Mouse (Mus musculus): ENCODE data around the gene Cdkl5.

The Cdkl5 gene

DNA sequence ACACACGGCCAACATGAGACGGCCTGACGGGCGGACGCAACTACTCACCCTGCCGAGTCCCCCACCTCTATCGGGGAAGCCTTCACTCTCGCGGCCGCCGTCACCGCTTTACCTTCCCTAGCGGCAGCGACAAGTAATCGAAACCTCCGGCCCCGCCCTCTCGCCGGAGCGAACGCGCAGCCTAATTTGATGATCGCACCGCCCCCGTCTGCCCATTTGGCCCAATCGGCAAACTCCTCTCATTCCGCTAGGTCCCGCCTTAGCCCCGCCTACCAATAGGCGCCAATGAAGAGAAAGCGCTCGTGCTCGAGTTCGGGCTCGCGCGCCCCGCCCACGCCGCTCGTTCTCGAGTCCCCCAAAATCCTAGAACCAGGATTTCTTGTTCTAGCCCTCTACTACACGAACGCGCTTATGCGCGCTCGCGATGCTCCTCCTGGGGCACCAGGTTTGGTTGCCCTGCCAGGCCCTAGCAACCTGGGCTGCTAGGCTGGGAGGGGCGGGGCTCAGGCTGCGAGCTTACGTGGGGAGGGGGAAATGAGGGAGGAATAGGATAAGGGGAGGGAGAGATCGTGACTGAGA is at the start of gene Cdkl5:
TSS of gene Cdkl5 (minus strand) at position 162 of the 579 bp plus-strand sequence.
- DNase-seq (ENCODE audit: low spot score): peak; percentile 95

DNA sequence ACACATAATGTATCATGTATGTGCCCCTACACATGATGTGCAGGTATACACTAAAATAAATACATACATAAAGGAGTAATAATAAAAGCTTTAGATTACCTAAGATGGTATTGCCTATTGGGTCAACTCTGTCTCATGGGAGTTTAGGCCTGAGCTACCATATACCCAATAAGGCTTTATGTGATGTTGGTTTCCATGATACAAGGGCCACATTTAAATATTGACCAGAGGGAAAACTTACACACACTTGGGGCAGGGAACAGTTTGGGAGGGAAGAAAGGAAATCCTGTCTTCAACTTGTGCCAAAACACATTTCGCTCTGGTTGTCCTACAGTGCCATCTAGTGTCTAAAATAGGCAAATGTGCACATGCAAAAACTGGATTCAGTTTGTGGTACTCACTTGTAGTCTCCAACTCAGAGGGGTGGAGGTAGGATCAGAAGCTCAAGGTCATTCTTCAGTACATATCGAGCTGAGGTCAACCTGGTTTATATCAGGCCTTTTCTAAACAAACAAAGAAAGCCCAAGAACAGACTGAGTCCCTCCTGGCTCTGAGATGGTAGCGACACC is 38.8 kb upstream of the Cdkl5 start:
- peak; percentile 39 for DNase-seq (ENCODE audit: low spot score)

DNA sequence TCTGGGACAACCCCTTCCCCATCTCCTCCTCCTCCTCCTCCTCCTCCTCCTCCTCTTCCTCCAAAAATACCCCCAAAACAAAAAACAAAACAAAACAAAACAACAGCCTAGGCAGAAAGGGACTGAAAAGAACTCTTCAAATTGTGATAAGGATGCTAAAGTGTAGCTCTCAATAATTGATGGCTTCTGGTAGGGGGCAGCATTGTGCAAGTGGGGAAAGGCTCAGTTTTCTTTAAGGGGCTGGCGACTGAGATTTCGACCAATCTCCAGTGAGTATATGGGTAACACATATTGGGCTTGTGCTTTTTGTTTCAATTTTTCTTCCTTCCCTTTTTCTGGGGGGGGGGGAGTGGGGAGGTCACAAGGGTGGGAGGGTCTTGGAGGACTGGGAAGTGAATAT is 37.9 kb upstream of the Cdkl5 start:
- no peak for DNase-seq (ENCODE audit: low spot score)

DNA sequence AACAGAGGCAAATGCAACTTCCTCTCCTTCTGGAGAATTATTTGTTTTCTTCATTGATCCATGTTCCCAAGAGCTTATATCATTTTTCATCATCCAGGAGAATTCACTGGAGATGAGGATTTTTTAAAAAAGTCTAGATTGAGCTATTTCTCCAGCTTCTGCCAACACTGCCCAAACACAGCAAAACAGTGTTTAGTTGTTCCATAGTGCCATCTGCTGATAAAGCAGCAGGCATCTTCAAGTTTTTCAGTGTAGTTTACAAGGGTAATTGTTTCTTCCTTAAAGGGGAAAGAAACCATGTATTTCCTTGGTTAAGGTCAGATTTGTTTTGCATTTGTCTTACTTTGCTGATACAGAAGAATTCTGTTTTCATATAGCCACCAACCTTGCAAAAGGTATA is 35.7 kb upstream of the Cdkl5 start:
- no peak for DNase-seq (ENCODE audit: low spot score)

DNA sequence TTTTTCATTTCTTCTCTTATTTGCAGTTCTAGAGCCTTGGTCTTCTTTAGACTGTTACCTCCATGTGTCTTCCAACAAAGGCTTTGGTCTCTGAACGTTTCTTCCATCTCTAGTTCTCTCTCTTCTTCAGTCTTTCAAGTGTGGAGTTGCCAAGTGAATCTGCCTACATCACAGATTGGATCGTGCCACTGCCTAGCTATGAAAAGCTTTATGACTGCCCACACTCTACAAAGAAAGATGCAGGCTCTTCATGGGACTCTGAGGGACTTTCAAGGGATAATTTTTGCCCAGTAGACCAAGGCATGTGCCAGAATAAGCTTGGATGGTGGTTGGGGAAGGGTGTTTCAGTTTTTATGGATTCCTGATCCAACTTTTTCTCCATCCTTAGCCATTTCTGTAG is 30.0 kb upstream of the Cdkl5 start:
- no peak for DNase-seq (ENCODE audit: low spot score)

DNA sequence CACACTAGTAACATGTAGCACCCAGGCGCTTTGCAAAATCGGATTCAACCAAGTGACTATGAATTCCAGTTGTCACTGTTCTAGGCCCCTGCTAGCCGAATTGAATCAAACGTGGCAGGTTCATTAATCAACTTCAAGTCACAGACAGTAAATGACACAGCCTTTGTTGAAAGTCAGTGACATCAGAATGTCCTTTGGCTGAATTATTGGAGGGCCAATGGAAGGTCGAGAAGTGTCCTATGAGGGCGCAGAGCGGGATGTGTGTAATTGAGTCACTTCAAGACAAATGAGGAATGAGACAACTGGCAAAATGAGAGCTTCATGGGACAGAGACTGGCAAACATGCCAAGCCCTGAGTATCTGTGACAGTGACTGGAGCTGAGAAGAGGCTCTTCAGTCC is 27.0 kb upstream of the Cdkl5 start:
- DNase-seq (ENCODE audit: low spot score): no peak

DNA sequence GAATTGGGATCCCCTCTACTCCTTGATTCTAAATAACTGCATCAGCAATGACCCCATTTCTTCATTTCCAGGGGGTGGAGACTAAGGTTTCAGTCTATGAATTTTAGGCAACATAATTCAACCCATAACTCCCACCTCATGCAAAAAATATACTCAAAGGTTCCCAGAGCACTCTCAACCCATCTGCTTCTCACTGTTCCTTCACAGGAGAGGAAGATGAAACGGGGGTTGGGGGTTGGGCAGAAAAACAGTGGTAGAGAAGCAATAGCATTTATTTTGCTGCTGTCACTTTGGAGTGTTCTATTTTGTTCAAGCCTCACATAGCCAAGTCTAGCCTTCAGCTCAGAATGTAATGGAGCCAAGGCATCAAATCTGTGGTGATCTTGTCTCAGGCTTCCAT is 23.7 kb upstream of the Cdkl5 start:
- no peak for DNase-seq (ENCODE audit: low spot score)

DNA sequence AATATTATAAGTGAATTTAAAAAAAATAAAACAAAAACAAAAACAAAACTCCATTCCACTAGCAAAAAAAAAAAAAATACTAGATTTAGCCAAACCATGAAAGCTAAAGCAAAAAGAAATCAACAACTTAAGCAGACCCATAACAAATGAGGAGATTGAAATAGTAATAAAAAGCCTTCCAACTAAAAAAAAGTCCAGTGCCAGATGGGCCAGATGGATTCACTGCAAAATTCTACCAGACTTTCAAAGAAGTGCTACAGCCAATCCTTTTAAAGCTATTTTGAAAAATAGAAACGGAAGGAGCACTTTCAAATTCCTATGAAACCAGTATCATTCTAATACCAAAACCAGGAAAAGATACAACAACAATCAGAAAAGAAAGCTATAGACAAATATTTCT is 11.8 kb upstream of the Cdkl5 start:
- DNase-seq (ENCODE audit: low spot score): no peak

DNA sequence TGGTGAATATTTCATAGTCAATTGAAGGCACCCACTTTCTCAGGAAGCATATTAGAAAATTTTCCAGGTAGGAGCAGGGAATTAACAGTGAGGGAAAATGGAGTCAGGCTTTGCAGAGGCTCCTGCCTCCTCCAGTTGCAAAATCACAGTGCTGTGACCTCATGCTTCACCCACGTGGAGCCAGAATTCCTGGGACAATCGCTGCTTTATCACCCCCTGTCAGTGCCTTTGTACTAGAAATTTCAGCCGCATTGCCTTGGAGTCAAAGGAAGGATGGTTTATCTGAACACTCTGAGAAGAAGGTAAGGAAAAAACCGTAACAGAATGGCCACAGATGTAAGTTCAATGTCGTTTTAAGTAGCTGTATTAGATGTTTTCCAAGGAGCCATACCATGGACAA is 1.5 kb upstream of the Cdkl5 start:
- no peak for DNase-seq (ENCODE audit: low spot score)

DNA sequence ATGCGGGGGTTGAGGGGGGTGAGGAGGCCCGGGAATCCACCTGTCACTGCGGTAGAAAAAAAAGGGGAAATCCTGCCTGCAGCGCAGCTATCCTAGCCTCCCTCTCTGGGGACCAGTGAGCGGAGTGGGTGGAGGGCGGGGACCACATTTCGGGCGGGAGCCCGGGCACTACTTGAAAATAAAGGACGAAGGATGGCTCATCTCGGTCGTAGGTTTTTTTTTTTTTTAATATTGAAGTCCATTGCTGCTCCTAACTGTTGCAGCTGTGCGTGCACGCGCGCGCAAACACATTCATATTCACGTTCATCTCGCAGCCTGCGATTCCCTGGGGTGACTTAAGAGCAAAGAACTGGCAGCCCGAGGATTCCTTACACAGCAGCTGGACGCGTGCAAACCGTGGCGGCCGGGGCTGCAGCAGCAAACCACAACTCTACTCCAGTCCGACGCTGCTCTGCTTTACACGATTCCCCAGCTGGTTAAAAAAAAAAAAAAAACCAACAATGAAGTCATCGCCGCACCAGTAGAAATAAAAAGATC is 695 bp upstream of the Cdkl5 start:
- DNase-seq (ENCODE audit: low spot score): peak; percentile 8

DNA sequence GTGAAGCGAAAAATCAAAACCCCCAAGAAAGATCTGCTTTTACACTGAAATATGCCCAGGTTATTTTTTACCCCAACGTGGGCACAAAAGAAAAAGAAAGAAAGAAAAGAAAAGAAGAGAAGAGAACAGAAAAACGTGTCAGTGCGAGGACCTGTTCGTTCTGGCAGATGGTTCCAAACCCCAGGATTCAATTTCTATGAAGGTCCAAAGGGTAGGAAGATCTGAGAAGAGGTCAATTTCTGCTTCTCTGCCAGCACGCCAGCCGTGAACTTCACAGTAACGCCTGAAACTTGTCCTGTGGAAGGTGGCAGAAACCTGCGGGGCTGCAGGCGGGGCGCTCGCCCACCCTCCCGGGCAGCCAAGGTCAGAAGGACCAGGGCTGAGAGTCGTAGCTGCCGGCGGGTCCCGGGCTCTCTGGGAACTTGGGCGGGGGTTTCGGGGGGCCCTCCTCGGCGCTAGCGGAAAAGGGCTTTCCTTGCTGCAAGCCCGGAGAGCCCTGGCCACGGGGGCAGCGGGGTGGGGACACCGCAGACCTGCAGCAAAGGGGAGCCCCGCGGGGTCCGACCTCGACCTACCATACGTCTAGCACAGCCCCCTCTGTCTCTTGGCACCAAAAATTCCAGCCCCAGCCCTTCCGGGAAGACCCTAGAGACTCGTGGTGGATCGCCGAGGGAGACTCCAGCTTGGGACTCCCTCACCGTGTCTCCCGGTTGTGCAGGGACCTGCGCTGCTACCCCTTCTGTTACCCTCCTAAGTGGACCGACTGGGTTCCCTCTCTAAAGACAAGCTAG is 560 bp downstream of the Cdkl5 start:
- DNase-seq (ENCODE audit: low spot score): no peak

DNA sequence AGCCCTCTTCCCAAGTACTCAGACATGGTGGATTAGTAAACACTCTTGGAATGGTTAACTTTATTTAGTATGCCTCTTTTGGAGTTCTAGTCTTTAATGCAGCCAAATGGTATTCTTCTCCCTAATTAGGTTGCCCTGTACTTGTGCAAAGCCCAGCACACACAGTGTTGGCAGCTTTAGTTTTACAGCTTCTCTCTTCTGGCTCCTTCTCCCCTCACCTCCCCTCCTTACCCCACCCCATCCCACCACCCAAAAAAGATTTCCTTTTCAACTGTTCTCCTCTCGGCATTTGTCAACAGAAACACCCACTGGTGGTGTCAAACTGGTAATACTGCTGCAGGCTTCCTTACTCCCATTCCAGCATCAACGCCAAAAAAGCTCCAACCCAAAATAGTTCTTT is 1.8 kb downstream of the Cdkl5 start:
- DNase-seq (ENCODE audit: low spot score): no peak

DNA sequence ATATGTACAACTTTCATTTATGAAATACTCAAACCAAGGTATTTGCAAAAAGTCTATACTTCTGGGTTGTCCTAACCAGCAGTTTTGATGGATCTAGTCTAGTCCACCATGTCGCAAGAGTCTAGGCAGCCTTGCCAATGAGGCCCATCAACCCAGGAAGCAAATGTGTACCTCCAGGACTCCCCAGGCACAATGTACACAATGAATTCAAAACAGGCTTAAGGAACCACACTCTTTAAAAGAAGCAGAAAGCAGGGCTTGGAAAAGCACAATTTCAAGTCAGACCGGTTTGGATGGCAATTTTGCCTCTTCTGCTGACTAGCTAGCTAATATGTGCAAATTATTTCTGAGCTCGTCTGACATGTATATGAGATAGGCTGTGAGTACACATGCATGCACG is 4.2 kb downstream of the Cdkl5 start:
- peak; percentile 4 for DNase-seq (ENCODE audit: low spot score)

DNA sequence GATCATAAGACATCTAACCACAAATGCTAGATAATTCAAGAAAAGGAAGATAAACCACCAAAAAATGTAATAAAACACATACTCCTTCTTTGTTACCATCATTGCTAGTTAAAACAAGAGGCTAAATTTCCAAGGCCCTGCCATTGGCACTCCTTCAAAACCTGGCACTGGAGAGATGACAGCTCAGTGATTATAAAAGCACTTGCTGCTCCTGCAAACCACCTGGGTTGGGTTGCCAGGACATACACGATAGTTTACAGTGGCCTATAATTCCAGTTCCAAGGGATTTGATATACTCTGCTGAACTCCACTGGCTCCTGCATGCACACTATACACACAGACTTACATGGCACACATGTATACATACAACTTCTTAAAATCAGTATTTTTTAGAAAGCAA is 16.6 kb downstream of the Cdkl5 start:
- no peak for DNase-seq (ENCODE audit: low spot score)

DNA sequence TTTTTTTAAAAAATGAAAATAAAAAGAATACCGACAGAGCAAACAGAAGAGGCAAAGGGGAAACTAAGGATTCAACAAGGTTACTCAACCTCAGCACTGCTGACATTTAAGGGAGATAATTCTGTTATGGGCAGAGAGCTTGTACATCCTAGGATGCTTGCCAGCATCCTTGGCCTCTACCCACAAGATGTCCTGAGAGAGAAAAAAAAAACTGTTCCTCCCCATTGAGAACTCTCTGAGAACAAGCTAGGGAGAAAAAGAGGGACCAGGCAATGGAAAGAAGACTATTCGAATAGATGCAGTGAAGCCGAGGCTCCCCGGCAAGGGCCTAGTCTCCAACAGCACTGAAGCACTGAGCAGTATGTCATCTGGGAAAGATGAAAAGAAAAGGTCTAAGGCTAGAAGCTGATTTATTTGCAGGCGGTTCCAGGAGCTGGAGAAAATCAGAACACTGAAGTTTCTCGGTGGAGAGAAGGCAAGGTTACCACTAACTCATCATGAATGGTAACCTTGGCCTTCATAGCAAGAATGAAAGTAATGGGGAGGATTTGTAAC is 22.4 kb downstream of the Cdkl5 start:
- DNase-seq (ENCODE audit: low spot score): no peak

DNA sequence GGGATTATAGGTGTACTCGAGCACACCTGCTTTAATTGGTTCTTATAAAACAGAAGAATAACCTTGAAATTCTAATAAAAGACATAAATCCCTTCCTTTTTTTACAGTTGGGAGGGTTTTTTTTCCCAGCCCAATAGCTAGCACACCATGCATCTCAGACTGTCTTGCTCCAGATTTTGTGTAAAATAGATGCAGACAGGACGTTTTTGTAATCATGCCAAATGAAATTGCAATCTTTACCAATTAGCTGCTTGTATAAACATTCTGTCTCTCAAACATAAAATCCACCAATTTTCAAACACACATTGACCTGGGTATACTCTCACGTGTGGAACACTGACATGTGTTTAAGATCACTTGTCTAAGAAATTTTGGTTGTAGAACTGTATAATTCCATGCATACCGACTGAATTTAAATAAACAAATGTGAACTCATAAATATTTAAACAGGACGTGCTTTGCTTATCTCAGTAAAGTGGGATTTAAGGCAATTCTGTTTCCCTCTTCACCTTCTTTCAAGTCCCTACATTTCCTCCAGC is 35.8 kb downstream of the Cdkl5 start:
- no peak for DNase-seq (ENCODE audit: low spot score)

DNA sequence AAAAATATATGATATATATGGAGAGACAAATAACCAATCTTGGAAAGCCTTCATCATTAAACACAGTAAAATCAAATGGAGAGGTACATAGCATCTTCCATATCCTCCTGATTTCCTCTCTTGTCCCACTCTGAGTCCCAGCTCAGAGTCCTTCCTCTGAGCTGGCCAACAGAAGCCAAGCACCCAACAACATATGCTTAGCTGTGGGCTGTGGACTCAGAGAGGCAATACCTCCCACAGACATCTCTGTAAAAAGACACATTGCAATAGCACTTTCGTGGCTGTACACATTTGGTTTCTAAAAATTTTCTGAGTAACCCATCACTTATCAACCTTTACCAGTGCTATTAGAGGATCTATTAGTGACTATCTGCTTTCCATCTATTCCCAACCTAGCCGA is 44.9 kb downstream of the Cdkl5 start:
- no peak for DNase-seq (ENCODE audit: low spot score)

DNA sequence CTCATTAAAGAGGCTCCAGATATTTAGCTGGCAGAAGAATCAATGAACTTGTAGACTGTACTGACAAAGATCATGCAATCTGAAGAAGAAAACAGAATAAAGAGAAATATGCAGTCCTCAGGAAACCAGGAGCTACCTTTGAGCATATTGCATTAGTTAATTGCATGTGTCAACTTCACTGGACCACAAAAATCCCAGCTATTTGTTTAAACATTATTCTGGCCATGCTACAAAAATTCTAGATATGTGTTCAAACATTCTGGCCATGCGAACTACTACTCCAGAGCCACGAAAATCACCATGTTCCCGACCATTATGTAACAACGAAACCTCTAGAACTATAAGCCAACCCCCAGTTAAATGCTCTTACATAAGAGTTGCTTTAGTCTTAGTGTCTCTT is 49.8 kb downstream of the Cdkl5 start:
- peak; percentile 56 for DNase-seq (ENCODE audit: low spot score)

DNA sequence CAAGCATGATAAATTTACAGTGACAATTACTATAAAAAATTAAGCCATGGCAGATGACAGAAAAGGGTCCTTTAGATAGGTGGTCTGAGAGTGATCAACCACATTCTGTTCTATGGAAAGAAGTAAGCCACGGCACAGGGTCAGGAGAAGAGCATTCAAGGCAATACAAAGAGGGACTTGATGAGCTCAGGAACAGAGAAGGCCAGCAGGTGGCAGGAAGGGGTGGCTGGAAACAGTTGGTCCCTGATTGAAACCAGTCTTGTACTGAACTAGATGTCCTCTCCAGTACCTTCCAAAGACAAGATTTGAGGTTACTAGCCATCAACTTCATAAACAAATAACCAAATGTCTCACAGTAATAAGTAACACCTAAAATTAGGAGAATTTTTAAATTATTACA is 59.0 kb downstream of the Cdkl5 start:
- DNase-seq (ENCODE audit: low spot score): peak; percentile 18

DNA sequence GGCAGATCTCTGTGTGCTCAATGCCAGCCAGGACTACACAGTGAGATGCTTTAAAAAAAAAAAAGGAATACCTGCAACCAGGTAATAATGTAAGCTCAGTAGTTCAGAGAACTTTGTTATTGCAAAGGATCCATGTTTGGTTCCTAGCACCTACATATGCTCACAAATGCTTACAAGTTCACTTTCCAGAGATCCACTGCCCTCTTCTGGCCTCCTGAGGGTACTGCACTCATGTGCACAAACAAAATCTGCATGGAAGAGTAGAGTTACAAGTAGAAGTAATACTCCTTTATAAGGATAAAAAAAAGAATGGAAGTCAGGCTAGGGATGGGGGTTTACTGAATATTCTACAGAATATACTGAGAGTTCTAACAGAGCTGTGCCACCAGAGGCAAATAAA is 63.8 kb downstream of the Cdkl5 start:
- DNase-seq (ENCODE audit: low spot score): no peak

DNA sequence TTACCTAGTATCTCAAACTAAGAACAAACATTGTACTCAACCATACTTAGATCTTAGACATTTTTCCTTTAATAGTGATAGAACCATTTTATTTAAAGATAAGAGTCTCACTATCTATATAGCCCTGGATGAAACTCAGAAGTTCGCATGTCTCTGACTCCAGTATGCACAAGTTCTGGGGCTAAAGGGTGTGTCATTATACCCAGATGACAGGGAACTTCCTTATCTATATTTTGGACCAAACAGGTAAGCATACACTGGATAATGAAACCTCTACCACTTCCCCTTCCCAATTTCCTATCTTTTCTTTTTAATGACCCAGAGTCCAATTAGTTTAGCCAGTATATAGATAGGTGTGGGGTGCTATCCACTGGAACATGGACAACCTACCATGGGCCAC is 65.6 kb downstream of the Cdkl5 start:
- DNase-seq (ENCODE audit: low spot score): no peak

DNA sequence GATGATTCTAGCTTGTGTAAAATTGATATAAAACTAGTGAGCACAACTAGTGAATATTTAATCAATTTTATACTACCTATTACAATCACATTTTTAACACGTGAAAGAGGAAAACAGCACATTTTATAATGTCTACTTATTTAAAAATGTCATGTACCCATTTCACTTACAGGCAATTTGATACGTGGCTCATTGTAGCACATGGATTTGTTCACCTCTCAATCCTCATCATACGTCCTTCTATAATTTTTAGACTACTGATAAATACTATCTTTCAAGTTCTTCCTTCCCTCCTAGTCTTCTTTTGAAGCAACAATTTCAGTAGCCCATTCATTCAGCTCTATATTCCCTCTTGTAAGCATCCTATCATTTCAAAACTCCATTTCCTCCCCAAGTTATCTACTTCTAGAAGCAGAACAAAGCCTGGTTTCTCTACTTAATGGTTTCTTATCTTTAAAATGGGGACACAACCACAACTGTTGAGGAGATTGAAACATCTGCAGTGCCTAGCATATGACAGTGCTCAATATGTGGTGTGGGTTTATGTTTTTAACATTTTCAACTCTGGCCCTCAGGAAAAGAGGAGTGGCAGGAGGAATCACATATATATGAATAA is 75.4 kb downstream of the Cdkl5 start:
- DNase-seq (ENCODE audit: low spot score): no peak
